Mouse (Mus musculus) liver, embryonic 15.5 days (tissue): ENCODE measurements around the gene Arrdc4. TPM values are rescaled to one million over a fixed set of nuclear protein-coding genes. Genes with fewer than 3 reads are reported as not detected.

Experiments used
- ATAC-seq: fragments of 200-750 bp; cut with Nextera tagmentation; 2 replicates; pipeline ENCODE4 v1.8.0; 2017; ENCODE audit warnings: moderate number of reproducible peaks, mild to moderate bottlenecking, moderate library complexity; ENCODE audit not compliant: insufficient read depth
- H3K27ac ChIP-seq: fragments of 300-500 bp; sonication (generic); replicated peaks from 2 replicates; pipeline ENCODE4 v1.5.1; 2015; ENCODE audit warnings: mild to moderate bottlenecking, inconsistent platforms
- H3K27me3 ChIP-seq: fragments of 300-500 bp; sonication (generic); 2 replicates; pipeline ENCODE4 v1.6.1; 2015; ENCODE audit warnings: mild to moderate bottlenecking, inconsistent platforms
- H3K36me3 ChIP-seq: fragments of 300-500 bp; sonication (generic); replicated peaks from 2 replicates; pipeline ENCODE4 v1.6.1; 2015; ENCODE audit warnings: moderate library complexity, mild to moderate bottlenecking, inconsistent platforms
- H3K4me1 ChIP-seq: fragments of 300-500 bp; sonication (generic); replicated peaks from 2 replicates; pipeline ENCODE4 v1.6.1; 2015; ENCODE audit warnings: inconsistent platforms
- H3K4me2 ChIP-seq: fragments of 300-500 bp; sonication (generic); 2 replicates; pipeline ENCODE4 v1.6.1; 2015; ENCODE audit warnings: moderate library complexity, mild to moderate bottlenecking, inconsistent platforms
- H3K4me3 ChIP-seq: fragments of 300-500 bp; sonication (generic); replicated peaks from 2 replicates; pipeline ENCODE4 v1.5.1; 2015; ENCODE audit warnings: mild to moderate bottlenecking, inconsistent platforms
- H3K9ac ChIP-seq: fragments of 300-500 bp; sonication (generic); 2 replicates; pipeline ENCODE4 v1.6.1; 2015; ENCODE audit warnings: moderate library complexity, mild to moderate bottlenecking, inconsistent platforms
- H3K9me3 ChIP-seq: fragments of 300-500 bp; sonication (generic); replicated peaks from 2 replicates; pipeline ENCODE4 v1.6.1; 2016; ENCODE audit warnings: inconsistent platforms
- WGBS: fragments of 180-500 bp; shearing (Covaris S2); methylation state at CpG from one replicate; pipeline ENCODE4 v1.1.7; 2015; ENCODE audit warnings: mixed read lengths; ENCODE audit not compliant: insufficient replicate concordance; 5-methylcytosine and 5-hydroxymethylcytosine counted together
- polyA plus RNA-seq: library from polyadenylated mRNA; unstranded; fragments of >200 nt; fragmentation: Nextera tagmentation; extraction: Ambion mirVana; gene quantifications from 2 replicates; pipeline ENCODE4 v1.2.1, GENCODE M21; 2015

The Arrdc4 gene
- polyA plus RNA-seq, 1 experiment from 2014 or later = 3.5 TPM

DNA sequence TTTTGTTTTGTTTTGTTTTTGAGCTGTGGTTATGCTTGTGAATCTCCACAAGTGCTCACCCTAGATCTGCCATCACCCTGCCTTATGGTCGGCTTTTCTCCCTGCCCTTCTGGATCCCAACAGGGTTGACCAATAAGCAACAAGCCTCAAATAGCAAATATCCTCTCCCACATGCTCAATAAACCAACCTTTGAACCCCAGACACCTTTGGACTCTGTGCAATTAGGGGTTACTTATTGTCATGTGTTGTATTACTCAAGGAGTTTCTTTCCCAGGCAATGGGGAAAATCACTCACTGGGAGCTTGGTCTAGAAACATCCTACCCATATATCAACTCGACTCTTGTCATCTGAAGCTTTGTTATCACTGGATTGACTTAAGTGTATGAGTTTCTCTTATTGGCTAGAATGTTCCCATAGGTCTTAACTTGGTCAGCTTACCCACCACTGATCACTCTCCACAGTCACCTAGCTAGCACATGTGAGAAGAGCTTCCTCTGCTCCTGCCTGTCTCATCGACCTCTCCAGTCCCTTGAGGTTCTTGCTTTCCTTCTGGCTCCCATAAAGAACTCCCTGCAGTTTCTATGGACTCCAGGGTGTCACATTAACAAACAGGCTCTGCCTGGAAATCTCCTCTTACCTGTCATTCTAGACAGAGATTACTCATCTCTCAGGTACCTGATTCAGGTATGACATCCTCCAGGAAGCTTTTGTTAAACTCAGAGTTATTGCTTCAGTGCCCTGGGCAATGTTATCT, 40.3 kb downstream of the Arrdc4 start:
- no peaks in the 10 kb centered on the region for H3K9me3 ChIP-seq
- no peaks in the 10 kb centered on the region for H3K36me3 ChIP-seq
- WGBS = 41% methylated on average over 3 of the region's 3 CpGs
- no peaks in the 10 kb centered on the region for H3K4me1 ChIP-seq
- no peak overlapping the region for H3K27ac ChIP-seq
- H3K27me3 ChIP-seq = no peaks in the 10 kb centered on the region
- no peak overlapping the region for H3K4me3 ChIP-seq
- no peak overlapping the region for H3K4me2 ChIP-seq
- H3K9ac ChIP-seq = no peak overlapping the region
- no peak for ATAC-seq

DNA sequence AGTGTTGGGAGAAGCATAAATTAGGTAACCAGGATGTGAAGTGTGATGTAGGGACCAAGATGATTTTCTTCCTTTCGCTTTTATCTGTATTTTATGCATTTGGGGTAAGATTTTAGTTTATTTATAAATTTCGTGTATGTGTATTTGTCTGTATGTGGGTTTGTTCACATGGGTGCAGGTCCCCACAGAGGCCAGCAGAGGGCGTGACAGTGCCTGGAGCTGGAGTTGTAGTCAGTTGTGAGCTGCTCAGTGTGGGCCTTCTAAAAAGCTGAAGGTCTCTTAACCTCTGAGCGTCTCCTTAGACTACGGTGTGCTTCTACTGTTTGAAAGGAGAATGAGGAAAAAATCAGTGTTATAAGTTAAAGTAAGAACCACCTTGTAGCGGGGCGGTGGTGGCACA, 43.9 kb downstream of the Arrdc4 start:
- no peaks in the 10 kb centered on the region for H3K27me3 ChIP-seq
- no peaks in the 10 kb centered on the region for H3K36me3 ChIP-seq
- no peak overlapping the region for H3K9ac ChIP-seq
- 68% methylated on average over 7 of the region's 7 CpGs for WGBS
- no peak overlapping the region for H3K4me3 ChIP-seq
- no peaks in the 10 kb centered on the region for H3K4me1 ChIP-seq
- H3K9me3 ChIP-seq = no peaks in the 10 kb centered on the region
- no peak overlapping the region for H3K27ac ChIP-seq
- H3K4me2 ChIP-seq = no peak overlapping the region
- no peak for ATAC-seq

DNA sequence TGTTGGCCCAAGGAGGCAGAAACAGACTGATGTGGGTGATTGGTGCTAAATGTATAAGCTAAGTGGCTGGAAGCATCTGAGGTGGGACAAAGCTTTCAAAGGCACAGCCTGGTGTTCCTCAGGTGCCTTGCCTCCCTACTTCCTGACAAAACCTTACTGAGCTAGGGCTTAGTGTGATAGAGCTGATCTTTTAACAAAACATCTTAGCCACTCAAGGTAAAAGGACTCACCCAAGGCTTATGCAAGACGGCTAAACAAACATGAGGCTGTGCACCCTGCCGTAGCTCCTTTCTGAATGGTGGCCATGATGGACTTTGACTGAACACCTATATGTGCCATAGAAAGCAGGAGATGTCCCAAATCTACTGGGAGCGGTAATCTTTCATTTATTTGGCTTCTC, 51.7 kb downstream of the Arrdc4 start:
- H3K4me2 ChIP-seq = no peak overlapping the region
- H3K9ac ChIP-seq = no peak overlapping the region
- H3K36me3 ChIP-seq = no peaks in the 10 kb centered on the region
- H3K4me1 ChIP-seq = no peaks in the 10 kb centered on the region
- no peaks in the 10 kb centered on the region for H3K9me3 ChIP-seq
- no peak overlapping the region for H3K27ac ChIP-seq
- no peak for ATAC-seq
- WGBS = 62% methylated on average over 3 of the region's 3 CpGs
- no peak overlapping the region for H3K4me3 ChIP-seq
- H3K27me3 ChIP-seq = no peaks in the 10 kb centered on the region

DNA sequence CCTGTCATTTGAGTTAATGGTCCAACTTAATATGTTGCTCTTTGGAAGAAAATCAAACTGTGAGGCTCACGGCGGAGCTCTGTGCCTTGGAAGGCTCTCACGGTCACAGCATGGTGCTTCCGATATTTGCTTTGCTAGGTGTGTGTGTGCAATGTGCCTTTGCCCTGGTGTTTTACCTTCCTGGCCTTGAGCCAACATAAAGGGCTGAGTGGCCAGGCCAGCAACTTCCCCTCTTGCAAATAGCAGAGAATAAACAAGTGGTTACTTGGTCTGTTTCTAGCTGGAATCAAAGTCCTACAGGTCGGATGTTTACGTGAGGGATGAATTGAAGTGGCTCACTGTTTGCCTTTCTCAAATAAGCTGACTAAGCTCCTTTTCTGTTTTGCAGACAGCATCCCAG, 52.1 kb downstream of the Arrdc4 start:
- no peak overlapping the region for H3K27ac ChIP-seq
- H3K36me3 ChIP-seq = no peaks in the 10 kb centered on the region
- no peaks in the 10 kb centered on the region for H3K27me3 ChIP-seq
- H3K9me3 ChIP-seq = no peaks in the 10 kb centered on the region
- H3K4me2 ChIP-seq = no peak overlapping the region
- no peak overlapping the region for H3K4me3 ChIP-seq
- H3K4me1 ChIP-seq = no peaks in the 10 kb centered on the region
- peak; percentile 58 for ATAC-seq
- WGBS = 58% methylated on average over 6 of the region's 6 CpGs
- H3K9ac ChIP-seq = no peak overlapping the region

DNA sequence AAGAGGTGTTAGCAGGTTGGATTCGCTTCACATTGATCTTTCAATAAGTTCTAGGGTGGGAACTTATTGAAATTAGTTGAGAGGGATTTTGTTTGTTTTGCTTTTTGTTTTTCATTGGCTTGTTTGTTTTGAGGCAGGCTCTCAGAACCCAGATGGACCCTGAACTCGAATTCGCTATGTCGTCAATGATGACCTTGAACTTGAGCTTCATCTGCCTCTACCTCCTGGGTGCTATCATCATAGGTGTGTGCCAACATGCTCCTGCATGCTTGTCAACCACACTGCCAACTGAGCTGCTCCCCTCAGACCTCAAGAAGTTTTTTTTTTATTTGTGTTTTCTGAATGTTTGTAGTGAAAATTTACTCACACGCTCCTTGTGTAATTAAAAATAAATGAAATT, 52.6 kb downstream of the Arrdc4 start:
- H3K36me3 ChIP-seq = no peaks in the 10 kb centered on the region
- H3K27me3 ChIP-seq = no peaks in the 10 kb centered on the region
- no peaks in the 10 kb centered on the region for H3K4me1 ChIP-seq
- no peak overlapping the region for H3K9ac ChIP-seq
- 60% methylated on average over 5 of the region's 5 CpGs for WGBS
- no peak overlapping the region for H3K27ac ChIP-seq
- no peaks in the 10 kb centered on the region for H3K9me3 ChIP-seq
- no peak overlapping the region for H3K4me2 ChIP-seq
- ATAC-seq = no peak
- H3K4me3 ChIP-seq = no peak overlapping the region

DNA sequence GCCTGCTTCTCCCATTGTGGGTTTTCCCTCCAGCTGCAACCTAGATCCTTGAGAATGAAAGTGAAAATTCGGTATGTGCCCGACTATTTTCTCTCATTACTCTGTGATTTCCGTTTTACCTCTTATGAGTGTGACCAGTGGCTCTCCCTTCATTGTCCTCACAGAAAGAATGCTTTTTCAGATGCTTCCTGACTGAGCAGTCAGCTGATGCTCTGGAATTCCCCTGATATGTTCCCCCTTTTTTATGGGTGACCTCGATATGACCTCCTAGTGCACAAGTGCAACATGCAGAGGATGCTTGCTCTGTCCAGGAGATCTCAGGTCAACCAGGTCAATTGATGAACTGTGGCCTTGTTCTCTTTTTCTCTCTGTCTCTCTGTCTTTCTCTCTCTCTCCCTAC, 56.3 kb downstream of the Arrdc4 start:
- H3K9ac ChIP-seq = no peak overlapping the region
- H3K36me3 ChIP-seq = no peaks in the 10 kb centered on the region
- no peaks in the 10 kb centered on the region for H3K9me3 ChIP-seq
- H3K4me1 ChIP-seq = no peaks in the 10 kb centered on the region
- no peak for ATAC-seq
- H3K27ac ChIP-seq = no peak overlapping the region
- H3K4me2 ChIP-seq = no peak overlapping the region
- H3K4me3 ChIP-seq = no peak overlapping the region
- WGBS = 29% methylated on average over 4 of the region's 4 CpGs
- H3K27me3 ChIP-seq = no peaks in the 10 kb centered on the region

DNA sequence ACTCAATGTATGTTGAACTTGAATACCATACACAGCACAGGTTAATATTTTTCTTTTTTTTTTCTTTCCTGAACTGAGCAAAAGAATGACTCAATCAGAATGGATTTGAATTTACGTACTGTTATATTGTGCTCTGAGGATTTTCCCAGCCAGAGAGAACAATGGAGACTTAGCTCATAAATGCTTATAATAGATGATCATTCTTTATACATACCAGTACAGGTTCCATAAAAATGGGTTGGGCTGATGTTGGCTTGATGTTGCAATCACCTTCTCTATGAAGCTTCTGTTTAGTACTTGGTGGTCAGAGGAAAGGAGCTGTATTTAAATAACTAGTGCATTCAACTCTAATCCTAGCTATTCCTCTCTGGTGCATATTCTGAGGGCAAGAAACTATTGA, 57.6 kb downstream of the Arrdc4 start:
- H3K9ac ChIP-seq = no peak overlapping the region
- no peak overlapping the region for H3K27ac ChIP-seq
- no peaks in the 10 kb centered on the region for H3K36me3 ChIP-seq
- H3K4me2 ChIP-seq = no peak overlapping the region
- ATAC-seq = no peak
- no peaks in the 10 kb centered on the region for H3K9me3 ChIP-seq
- no peaks in the 10 kb centered on the region for H3K27me3 ChIP-seq
- no peak overlapping the region for H3K4me3 ChIP-seq
- no peaks in the 10 kb centered on the region for H3K4me1 ChIP-seq
- 61% methylated on average over 1 of the region's 1 CpGs for WGBS

DNA sequence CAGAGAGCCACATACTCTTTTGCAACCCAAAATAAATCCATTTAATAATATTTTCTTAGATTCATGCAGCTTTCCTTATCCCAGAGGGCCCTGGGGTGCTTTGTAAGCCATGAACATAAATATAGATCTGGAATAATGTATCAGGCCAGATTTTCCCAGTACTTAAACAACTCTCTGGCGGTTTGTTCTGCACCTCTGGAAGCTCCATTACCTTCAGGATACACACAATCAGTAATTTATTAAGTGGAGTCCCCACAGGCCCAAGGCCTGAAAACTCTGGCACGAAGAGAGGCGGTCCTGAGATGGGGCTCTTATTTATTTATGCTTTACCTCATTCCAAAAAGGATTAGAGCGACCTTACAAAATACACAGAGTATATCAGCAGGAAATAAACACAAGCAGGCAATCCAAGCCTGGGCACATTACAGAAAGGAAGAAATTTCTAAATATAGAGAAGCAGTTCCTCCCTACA, 61.9 kb downstream of the Arrdc4 start:
- Histone ChIP-seq H3K27ac (no peak overlapping the region), H3K36me3 (no peaks in the 10 kb centered on the region), H3K27me3 (no peaks in the 10 kb centered on the region), H3K9me3 (no peaks in the 10 kb centered on the region), H3K9ac (no peak overlapping the region), H3K4me3 (no peak overlapping the region), H3K4me2 (no peak overlapping the region), H3K4me1 (0 out of 2 replicates have a peak, but pooled peaks cover 3% of the 10 kb centered on the region)
- no peak for ATAC-seq
- WGBS = 51% methylated on average over 4 of the region's 4 CpGs
